Mouse (Mus musculus): ENCODE measurements around the gene Nupl1. TPM values are rescaled to one million over a fixed set of nuclear protein-coding genes. Genes with fewer than 3 reads are reported as not detected.

Gene Nupl1
- polyA plus RNA-seq, 1 experiment from 2014 or later, result not detected

GRCm38 (mm10) chr14:60209166-60209565 is 42.1 kb downstream of the Nupl1 start:
- no peaks in the 10 kb centered on the region for H3K4me1 ChIP-seq (replicated peaks; ENCODE audit: insufficient read depth, low read length)
- H3K9me3 ChIP-seq (replicated peaks; ENCODE audit: low read length), result no peaks in the 10 kb centered on the region
- no peak for ATAC-seq (replicated peaks; ENCODE audit: low FRiP score, low read depth)
- no peak for TF ChIP-seq CTCF (IDR thresholded peaks at IDR 0.05; ENCODE audit: low read depth)
- no peak overlapping the region for H3K4me2 ChIP-seq (ENCODE audit: low read length)
- WGBS, result 92% methylated on average over 7 of the region's 7 CpGs
- no peak overlapping the region for H3K9ac ChIP-seq (ENCODE audit: low read depth, low read length)
- H3K27me3 ChIP-seq (ENCODE audit: insufficient read depth, low read length), result no peaks in the 10 kb centered on the region
- DNase-seq (ENCODE audit: low spot score), result no peak
- no peaks in the 10 kb centered on the region for H3K36me3 ChIP-seq (ENCODE audit: insufficient read depth, low read length)
- no peak overlapping the region for H3K4me3 ChIP-seq (replicated peaks; ENCODE audit: low read depth, low read length)
- no peak overlapping the region for H3K27ac ChIP-seq

- Histone ChIP-seq H3K9ac (ENCODE audit: low read depth, low read length) (no peak overlapping the region), H3K9me3 (replicated peaks; ENCODE audit: low read length) (no peaks in the 10 kb centered on the region), H3K4me2 (ENCODE audit: low read length) (no peak overlapping the region), H3K27me3 (ENCODE audit: insufficient read depth, low read length) (no peaks in the 10 kb centered on the region), H3K36me3 (ENCODE audit: insufficient read depth, low read length) (no peaks in the 10 kb centered on the region), H3K27ac (no peak overlapping the region), H3K4me1 (replicated peaks; ENCODE audit: insufficient read depth, low read length) (no peaks in the 10 kb centered on the region), H3K4me3 (replicated peaks; ENCODE audit: low read depth, low read length) (no peak overlapping the region)
- WGBS, result 72% methylated on average over 6 of the region's 6 CpGs
- no peak for TF ChIP-seq CTCF (IDR thresholded peaks at IDR 0.05; ENCODE audit: low read depth)
- no peak for ATAC-seq (replicated peaks; ENCODE audit: low FRiP score, low read depth)
- no peak for DNase-seq (ENCODE audit: low spot score)
These were observed 46.2 kb downstream of the Nupl1 start for GRCm38 (mm10) chr14:60204993-60205392.

DNA sequence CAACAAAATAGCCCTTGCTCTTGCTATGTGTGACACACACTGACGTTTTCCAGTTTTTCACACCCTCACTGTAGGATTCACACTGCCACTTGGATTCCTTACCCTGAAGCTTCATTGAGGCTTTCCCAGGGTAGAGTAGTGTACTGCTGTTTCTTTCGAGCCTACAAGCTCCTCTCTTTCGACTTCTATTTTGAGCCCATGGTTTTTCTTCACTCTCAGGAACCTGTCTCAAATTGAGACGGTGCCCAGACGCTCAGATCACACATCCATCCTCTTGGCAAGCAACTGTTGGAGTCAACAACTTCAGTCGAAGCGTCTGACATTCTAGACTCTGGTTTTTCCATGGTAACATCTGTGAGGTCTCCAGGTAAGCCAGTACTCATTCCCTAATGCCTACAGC is 54.3 kb downstream of the Nupl1 start, which contains the start of gene Atp8a2:
TSS of gene Atp8a2 (minus strand) at position 296 of the 400 bp plus-strand sequence.
- Histone ChIP-seq H3K4me1 (replicated peaks; ENCODE audit: insufficient read depth, low read length) (no peaks in the 10 kb centered on the region), H3K4me3 (replicated peaks; ENCODE audit: low read depth, low read length) (no peak within 1 kb of the TSS), H3K9me3 (replicated peaks; ENCODE audit: low read length) (no peaks in the 10 kb centered on the region), H3K4me2 (ENCODE audit: low read length) (no peak within 1 kb of the TSS), H3K9ac (ENCODE audit: low read depth, low read length) (no peak within 1 kb of the TSS), H3K36me3 (ENCODE audit: insufficient read depth, low read length) (no peaks in the 10 kb centered on the region), H3K27ac (no peak within 1 kb of the TSS), H3K27me3 (ENCODE audit: insufficient read depth, low read length) (no peaks in the 10 kb centered on the region)
- ATAC-seq (replicated peaks; ENCODE audit: low FRiP score, low read depth) (no peak), DNase-seq (ENCODE audit: low spot score) (no peak)
- WGBS, result 74% methylated on average over 7 of the region's 7 CpGs
- no peak for TF ChIP-seq CTCF (IDR thresholded peaks at IDR 0.05; ENCODE audit: low read depth)

GRCm38 (mm10) chr14:60195999-60196398 is 55.2 kb downstream of the Nupl1 start:
- 73% methylated on average over 5 of the region's 5 CpGs for WGBS
- Histone ChIP-seq H3K27me3 (ENCODE audit: insufficient read depth, low read length) (no peaks in the 10 kb centered on the region), H3K9me3 (replicated peaks; ENCODE audit: low read length) (no peaks in the 10 kb centered on the region), H3K4me1 (replicated peaks; ENCODE audit: insufficient read depth, low read length) (no peaks in the 10 kb centered on the region), H3K36me3 (ENCODE audit: insufficient read depth, low read length) (no peaks in the 10 kb centered on the region), H3K4me2 (ENCODE audit: low read length) (no peak overlapping the region), H3K9ac (ENCODE audit: low read depth, low read length) (no peak overlapping the region), H3K4me3 (replicated peaks; ENCODE audit: low read depth, low read length) (no peak overlapping the region), H3K27ac (no peak overlapping the region)
- TF ChIP-seq CTCF (IDR thresholded peaks at IDR 0.05; ENCODE audit: low read depth), result no peak
- peak; percentile 28 for DNase-seq (ENCODE audit: low spot score)
- no peak for ATAC-seq (replicated peaks; ENCODE audit: low FRiP score, low read depth)

GRCm38 (mm10) chr14:60194606-60195005 is 56.6 kb downstream of the Nupl1 start:
- no peak for DNase-seq (ENCODE audit: low spot score)
- no peak for ATAC-seq (replicated peaks; ENCODE audit: low FRiP score, low read depth)
- H3K4me1 ChIP-seq (replicated peaks; ENCODE audit: insufficient read depth, low read length), result no peaks in the 10 kb centered on the region
- no peak overlapping the region for H3K4me2 ChIP-seq (ENCODE audit: low read length)
- no peaks in the 10 kb centered on the region for H3K36me3 ChIP-seq (ENCODE audit: insufficient read depth, low read length)
- no peak overlapping the region for H3K27ac ChIP-seq
- no peak overlapping the region for H3K9ac ChIP-seq (ENCODE audit: low read depth, low read length)
- 83% methylated on average over 1 of the region's 1 CpGs for WGBS
- H3K9me3 ChIP-seq (replicated peaks; ENCODE audit: low read length), result no peaks in the 10 kb centered on the region
- no peaks in the 10 kb centered on the region for H3K27me3 ChIP-seq (ENCODE audit: insufficient read depth, low read length)
- no peak for TF ChIP-seq CTCF (IDR thresholded peaks at IDR 0.05; ENCODE audit: low read depth)
- no peak overlapping the region for H3K4me3 ChIP-seq (replicated peaks; ENCODE audit: low read depth, low read length)

DNA sequence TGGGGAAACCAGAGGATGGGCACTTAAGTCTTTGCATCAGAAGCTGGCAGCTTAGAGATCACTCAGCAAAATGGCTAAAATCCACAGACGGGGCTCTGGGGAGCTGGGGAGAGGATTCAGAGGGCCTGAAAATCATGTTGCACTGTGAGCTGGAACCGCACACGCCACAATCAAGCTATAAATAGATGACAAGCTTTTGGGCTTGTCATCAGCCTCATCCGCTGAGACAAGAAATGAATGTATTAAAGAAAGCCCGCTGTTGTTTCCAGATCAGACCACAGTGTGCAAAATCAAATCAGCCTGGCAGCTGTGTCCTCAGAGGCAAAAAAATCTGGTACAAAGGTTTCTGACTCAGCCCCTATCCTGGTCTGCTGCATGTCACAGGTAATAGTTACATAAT is 61.5 kb downstream of the Nupl1 start:
- H3K4me1 ChIP-seq (replicated peaks; ENCODE audit: insufficient read depth, low read length), result no peaks in the 10 kb centered on the region
- DNase-seq (ENCODE audit: low spot score) (no peak), ATAC-seq (replicated peaks; ENCODE audit: low FRiP score, low read depth) (no peak)
- no peak for TF ChIP-seq CTCF (IDR thresholded peaks at IDR 0.05; ENCODE audit: low read depth)
- no peaks in the 10 kb centered on the region for H3K27me3 ChIP-seq (ENCODE audit: insufficient read depth, low read length)
- H3K4me3 ChIP-seq (replicated peaks; ENCODE audit: low read depth, low read length), result no peak overlapping the region
- H3K4me2 ChIP-seq (ENCODE audit: low read length), result no peak overlapping the region
- H3K27ac ChIP-seq, result no peak overlapping the region
- H3K9ac ChIP-seq (ENCODE audit: low read depth, low read length), result no peak overlapping the region
- no peaks in the 10 kb centered on the region for H3K36me3 ChIP-seq (ENCODE audit: insufficient read depth, low read length)
- WGBS, result 88% methylated on average over 5 of the region's 5 CpGs
- no peaks in the 10 kb centered on the region for H3K9me3 ChIP-seq (replicated peaks; ENCODE audit: low read length)

GRCm38 (mm10) chr14:60188201-60188825 is 62.9 kb downstream of the Nupl1 start:
- Histone ChIP-seq H3K36me3 (ENCODE audit: insufficient read depth, low read length) (no peaks in the 10 kb centered on the region), H3K4me2 (ENCODE audit: low read length) (no peak overlapping the region), H3K27me3 (ENCODE audit: insufficient read depth, low read length) (no peaks in the 10 kb centered on the region), H3K27ac (no peak overlapping the region), H3K9me3 (replicated peaks; ENCODE audit: low read length) (no peaks in the 10 kb centered on the region), H3K4me3 (replicated peaks; ENCODE audit: low read depth, low read length) (no peak overlapping the region), H3K9ac (ENCODE audit: low read depth, low read length) (no peak overlapping the region), H3K4me1 (replicated peaks; ENCODE audit: insufficient read depth, low read length) (no peaks in the 10 kb centered on the region)
- ATAC-seq (replicated peaks; ENCODE audit: low FRiP score, low read depth) (no peak), DNase-seq (ENCODE audit: low spot score) (no peak)
- WGBS, result 69% methylated on average over 5 of the region's 5 CpGs
- TF ChIP-seq CTCF (IDR thresholded peaks at IDR 0.05; ENCODE audit: low read depth), result no peak
